Mouse (Mus musculus): ENCODE data around the gene 1700013H16Rik. TPM values are rescaled to one million over a fixed set of nuclear protein-coding genes. Genes with fewer than 3 reads are reported as not detected.

The 1700013H16Rik gene
- polyA plus RNA-seq, 1 experiment, result not detected

- Histone ChIP-seq H3K4me3 (ENCODE audit: insufficient read depth, low read length) (no peak overlapping the region), H3K27ac (ENCODE audit: insufficient read depth, low read length) (no peak overlapping the region), H3K4me1 (ENCODE audit: control insufficient read depth, insufficient read depth, low read length) (no peaks in the 10 kb centered on the region)
- TF ChIP-seq POLR2A (IDR thresholded peaks at IDR 0.05; ENCODE audit: low read depth, low read length) (no peak), CTCF (IDR thresholded peaks at IDR 0.05; ENCODE audit: borderline replicate concordance, insufficient read depth, low read length) (no peak)
These were observed 58.4 kb downstream of the 1700013H16Rik start for GRCm38 (mm10) chrX:53699225-53699624.

GRCm38 (mm10) chrX:53694008-53694777 lies 63.4 kb downstream of the 1700013H16Rik start:
- H3K4me1 ChIP-seq (ENCODE audit: control insufficient read depth, insufficient read depth, low read length), result no peaks in the 10 kb centered on the region
- H3K27ac ChIP-seq (ENCODE audit: insufficient read depth, low read length), result no peak overlapping the region
- no peak overlapping the region for H3K4me3 ChIP-seq (ENCODE audit: insufficient read depth, low read length)
- TF ChIP-seq CTCF (IDR thresholded peaks at IDR 0.05; ENCODE audit: borderline replicate concordance, insufficient read depth, low read length), result no peak
- TF ChIP-seq POLR2A (IDR thresholded peaks at IDR 0.05; ENCODE audit: low read depth, low read length), result no peak

DNA sequence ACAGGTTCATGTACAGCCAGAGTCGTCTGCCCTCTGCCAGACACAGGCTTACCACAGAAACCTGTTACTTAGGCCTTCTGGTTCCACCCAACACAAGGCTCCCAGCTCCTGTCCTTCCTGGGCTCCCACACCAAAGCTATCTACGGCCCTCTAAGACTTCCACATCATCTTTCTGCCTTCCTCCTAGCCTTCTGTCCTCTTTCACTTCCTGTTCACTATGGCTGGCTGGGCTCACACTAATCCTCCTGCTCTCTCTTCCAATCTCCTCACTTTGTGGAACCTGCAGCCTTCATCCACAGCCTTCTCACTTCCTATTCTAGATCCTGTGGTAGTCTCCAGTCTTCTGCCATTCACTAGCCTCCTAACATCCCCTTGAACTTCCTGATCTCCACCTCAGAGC lies 64.5 kb downstream of the 1700013H16Rik start:
- no peak for TF ChIP-seq POLR2A (IDR thresholded peaks at IDR 0.05; ENCODE audit: low read depth, low read length)
- no peak for TF ChIP-seq CTCF (IDR thresholded peaks at IDR 0.05; ENCODE audit: borderline replicate concordance, insufficient read depth, low read length)
- Histone ChIP-seq H3K27ac (ENCODE audit: insufficient read depth, low read length) (no peak overlapping the region), H3K4me3 (ENCODE audit: insufficient read depth, low read length) (no peak overlapping the region), H3K4me1 (ENCODE audit: control insufficient read depth, insufficient read depth, low read length) (no peaks in the 10 kb centered on the region)

Other genes with a start within 250 kb of the 1700013H16Rik start
- gene Rtl8c, start 149.8 kb downstream of the 1700013H16Rik start, polyA plus RNA-seq (2011; ENCODE audit: insufficient read length, low read depth, missing spikeins), result 14.5 and 15.6 TPM in 2 replicates
- not detected in 2 replicates for gene Gm14597, start 148.9 kb downstream of the 1700013H16Rik start, polyA plus RNA-seq (2011; ENCODE audit: insufficient read length, low read depth, missing spikeins)
- 41.2 and 46.1 TPM in 2 replicates for gene Rtl8a, start 114.1 kb downstream of the 1700013H16Rik start, polyA plus RNA-seq (2011; ENCODE audit: insufficient read length, low read depth, missing spikeins)
- gene Rtl8b, start 87.4 kb downstream of the 1700013H16Rik start, polyA plus RNA-seq (2011; ENCODE audit: insufficient read length, low read depth, missing spikeins), result 42.5 and 45.2 TPM in 2 replicates
- gene 4930502E18Rik, start 33.0 kb downstream of the 1700013H16Rik start, polyA plus RNA-seq (2011; ENCODE audit: insufficient read length, low read depth, missing spikeins), result not detected in 2 replicates
- gene Zfp36l3, start 18.6 kb upstream of the 1700013H16Rik start, polyA plus RNA-seq (2011; ENCODE audit: insufficient read length, low read depth, missing spikeins), result not detected in 2 replicates
- gene Xlr, start 39.9 kb upstream of the 1700013H16Rik start, polyA plus RNA-seq (2011; ENCODE audit: insufficient read length, low read depth, missing spikeins), result 1.5 TPM in 1 of 2 replicates, not detected in the other